ENCODE assay signal across 12 mouse cellular contexts in the genomic region with DNA sequence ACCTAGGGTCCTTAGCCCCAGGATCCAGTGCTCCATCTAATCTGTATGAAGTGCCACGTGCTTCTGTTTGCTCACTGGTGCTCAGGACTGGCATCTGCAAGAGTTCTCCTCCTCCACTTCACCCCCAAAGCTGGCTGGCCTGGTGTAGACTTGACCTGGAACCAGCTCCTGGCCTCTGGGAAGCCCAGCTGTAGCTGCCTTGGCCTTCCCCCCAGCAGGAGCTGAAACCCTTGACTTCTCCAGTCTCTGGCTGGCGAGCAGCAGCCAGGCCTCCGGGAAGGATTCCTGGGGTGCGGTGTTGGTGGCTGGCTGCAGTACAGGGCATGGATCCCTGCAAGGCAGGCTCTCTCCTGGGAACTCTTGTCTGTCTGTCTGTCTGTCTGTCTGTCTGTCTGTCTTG. TPM values are rescaled to one million over a fixed set of nuclear protein-coding genes. Genes with fewer than 3 reads are reported as not detected.
DNase-seq lines count a peak whose midpoint lies in the region; ATAC-seq and TF ChIP-seq lines count a peak whose summit lies in the region.
"Had no signal": no experiment of that assay in that cellular context is flagged by ENCODE, and none has a peak within 500 bp of the region (broad histone marks: within the 10 kb centered on the region; RNA-seq: fewer than 3 reads in every experiment).

No protein-coding gene starts in this region.

- no peak for TF ChIP-seq CTCF in kidney, adult 2 months (conservative IDR thresholded peaks at IDR 0.05; ENCODE audit: insufficient read depth, insufficient read length, low read depth, low read length)

- H3K27ac ChIP-seq in kidney, adult 2 months (ENCODE audit: insufficient read depth, low read depth, low read length), result peak overlapping the region; percentile 22; the same call in 1 of the 2 replicates
- H3K27ac ChIP-seq in neural tube, embryonic 13.5 days (replicated peaks), result no peak overlapping the region
- H3K27ac ChIP-seq in neural tube, embryonic 15.5 days (replicated peaks), result no peak overlapping the region
- H3K27ac ChIP-seq: liver, embryonic 14.5 days; midbrain, embryonic 15.5 days had no signal

- no peak for ATAC-seq in neural tube, embryonic 13.5 days (ENCODE audit: low read depth)
- no peak for ATAC-seq in neural tube, embryonic 15.5 days (ENCODE audit: low FRiP score)

- 0 out of 2 replicates have a peak, but pooled peaks cover 3% of the 10 kb centered on the region for H3K4me1 ChIP-seq in kidney, adult 2 months (ENCODE audit: control insufficient read depth, insufficient read depth, low read length)
- no peaks in the 10 kb centered on the region for H3K4me1 ChIP-seq in neural tube, embryonic 13.5 days (replicated peaks)
- no peaks in the 10 kb centered on the region for H3K4me1 ChIP-seq in neural tube, embryonic 15.5 days
- H3K4me1 ChIP-seq: midbrain, embryonic 15.5 days had no signal

- H3K9me3 ChIP-seq in neural tube, embryonic 13.5 days, result no peaks in the 10 kb centered on the region
- H3K9me3 ChIP-seq in neural tube, embryonic 15.5 days (replicated peaks), result no peaks in the 10 kb centered on the region
- H3K9me3 ChIP-seq: midbrain, embryonic 15.5 days had no signal

- no peak overlapping the region for H3K4me2 ChIP-seq in neural tube, embryonic 13.5 days
- H3K4me2 ChIP-seq in neural tube, embryonic 15.5 days, result no peak overlapping the region
- H3K4me2 ChIP-seq: midbrain, embryonic 15.5 days had no signal

- no peak for TF ChIP-seq POLR2A in kidney, adult 2 months (IDR thresholded peaks at IDR 0.05; ENCODE audit: low read depth, low read length)

- WGBS in kidney, adult 2 months, result 62% methylated on average over 4 of the region's 4 CpGs
- 80% methylated on average over 4 of the region's 4 CpGs for WGBS in neural tube, embryonic 13.5 days
- WGBS in neural tube, embryonic 15.5 days, result 78% methylated on average over 4 of the region's 4 CpGs

- 0 out of 2 replicates have a peak overlapping the region, but pooled peaks have one; percentile 19 for H3K9ac ChIP-seq in neural tube, embryonic 13.5 days
- no peak overlapping the region for H3K9ac ChIP-seq in neural tube, embryonic 15.5 days (replicated peaks)
- H3K9ac ChIP-seq: liver, embryonic 14.5 days; midbrain, embryonic 15.5 days had no signal

- H3K27me3 ChIP-seq in kidney, adult 2 months (replicated peaks; ENCODE audit: control insufficient read depth, insufficient read depth, low read length), result no peaks in the 10 kb centered on the region
- no peaks in the 10 kb centered on the region for H3K27me3 ChIP-seq in neural tube, embryonic 13.5 days
- H3K27me3 ChIP-seq in neural tube, embryonic 15.5 days (replicated peaks), result no peaks in the 10 kb centered on the region
- H3K27me3 ChIP-seq: midbrain, embryonic 15.5 days had no signal

- H3K36me3 ChIP-seq in kidney, adult 2 months (ENCODE audit: control insufficient read depth, insufficient read depth, low read length), result no peaks in the 10 kb centered on the region
- no peaks in the 10 kb centered on the region for H3K36me3 ChIP-seq in neural tube, embryonic 13.5 days
- H3K36me3 ChIP-seq in neural tube, embryonic 15.5 days, result no peaks in the 10 kb centered on the region
- H3K36me3 ChIP-seq: midbrain, embryonic 15.5 days had no signal

- H3K4me3 ChIP-seq in kidney, adult 2 months (ENCODE audit: insufficient read depth, low read depth, low read length), result no peak overlapping the region
- H3K4me3 ChIP-seq in neural tube, embryonic 13.5 days, result no peak overlapping the region
- H3K4me3 ChIP-seq in neural tube, embryonic 15.5 days (replicated peaks), result no peak overlapping the region
- H3K4me3 ChIP-seq: midbrain, embryonic 15.5 days had no signal

- peak; percentile 34 for DNase-seq in adrenal gland, postnatal 10 days
- DNase-seq in adrenal gland, adult (ENCODE audit: inconsistent age in 2 of 2, low spot score in 1 of 2), result no peak
- peak; percentile 52 for DNase-seq in kidney, adult 2 months
- DNase-seq in kidney, adult 18-20 months, result no peak
- no peak for DNase-seq in cerebellum, postnatal 14 days
- DNase-seq in cerebellum, postnatal 36 days, result no peak

RNA-seq across cellular contexts. Expression of a gene that starts 16.4 kb away (rescaled TPM):
- total RNA-seq in adrenal gland, postnatal 10 days (2021), result 1 to 10 TPM; 1.2 to 1.7 TPM
- polyA plus RNA-seq in kidney, adult 2 months (2012; rRNA removed), result 1.5 and 1.8 TPM in 2 replicates
- 8.3 and 9.3 TPM in 2 replicates for polyA plus RNA-seq in neural tube, embryonic 13.5 days (2015; fragmentation: Nextera tagmentation; extraction: Ambion mirVana)
- 17.2 and 20.0 TPM in 2 replicates for polyA plus RNA-seq in neural tube, embryonic 15.5 days (2015; fragmentation: Nextera tagmentation; extraction: Ambion mirVana)

RNA-seq across cellular contexts. Expression of a gene that starts 27.8 kb away (rescaled TPM):
- total RNA-seq in adrenal gland, postnatal 10 days (2021), result 1 to 10 TPM in 1 of 2 experiments, under 1 TPM in 1; 0.45 to 2.7 TPM
- polyA plus RNA-seq in kidney, adult 2 months (2012; rRNA removed), result 0.09 and 0.16 TPM in 2 replicates
- 1.3 and 5.9 TPM in 2 replicates for polyA plus RNA-seq in neural tube, embryonic 13.5 days (2015; fragmentation: Nextera tagmentation; extraction: Ambion mirVana)
- 2.5 and 3.4 TPM in 2 replicates for polyA plus RNA-seq in neural tube, embryonic 15.5 days (2015; fragmentation: Nextera tagmentation; extraction: Ambion mirVana)
- total RNA-seq: heart, postnatal 36 days; megakaryocyte progenitor cell, adult 5-6 weeks had no signal
- polyA plus RNA-seq: liver, embryonic 14.5 days had no signal

RNA-seq across cellular contexts. Expression of a gene that starts 34.4 kb away (rescaled TPM):
- total RNA-seq in adrenal gland, postnatal 10 days (2021), result 10 to 100 TPM; 40.6 to 42.0 TPM
- polyA plus RNA-seq in kidney, adult 2 months (2012; rRNA removed), result 70.2 and 72.7 TPM in 2 replicates
- polyA plus RNA-seq in neural tube, embryonic 13.5 days (2015; fragmentation: Nextera tagmentation; extraction: Ambion mirVana), result 114 and 120 TPM in 2 replicates
- 98.5 and 103 TPM in 2 replicates for polyA plus RNA-seq in neural tube, embryonic 15.5 days (2015; fragmentation: Nextera tagmentation; extraction: Ambion mirVana)

RNA-seq across cellular contexts. Expression of a gene that starts 35.0 kb away (rescaled TPM):
- 10 to 100 TPM in 1 of 2 experiments, 1 to 10 TPM in 1; 8.1 to 15.9 TPM for total RNA-seq in adrenal gland, postnatal 10 days (2021)
- polyA plus RNA-seq in kidney, adult 2 months (2012; rRNA removed), result 21.7 and 25.7 TPM in 2 replicates
- 9.1 and 9.2 TPM in 2 replicates for polyA plus RNA-seq in neural tube, embryonic 13.5 days (2015; fragmentation: Nextera tagmentation; extraction: Ambion mirVana)
- polyA plus RNA-seq in neural tube, embryonic 15.5 days (2015; fragmentation: Nextera tagmentation; extraction: Ambion mirVana), result 7.2 and 7.7 TPM in 2 replicates
- total RNA-seq: megakaryocyte progenitor cell, adult 5-6 weeks had no signal

Comparison
In these comparisons a context has a peak if more than half of its experiments do, and no peak if none do; other contexts are left out.
1. DNase-seq: peak in adrenal gland, postnatal 10 days (single experiment) and kidney, adult 2 months (single experiment); none in adrenal gland, adult (0 of 2), kidney, adult 18-20 months (single experiment), cerebellum, postnatal 14 days (0 of 2) and cerebellum, postnatal 36 days (0 of 2).